Mouse (Mus musculus) kidney, embryonic 14.5 days (tissue): ENCODE data around the gene Aktip. TPM values are rescaled to one million over a fixed set of nuclear protein-coding genes. Genes with fewer than 3 reads are reported as not detected.

Source experiments
- ATAC-seq: fragments of 200-750 bp; cut with Nextera tagmentation; 2 replicates; pipeline ENCODE4 v1.8.0; 2017; ENCODE audit warnings: moderate number of reproducible peaks, mild to moderate bottlenecking, moderate TSS enrichment, moderate library complexity; ENCODE audit not compliant: low FRiP score, low TSS enrichment
- H3K27ac ChIP-seq: fragments of 300-500 bp; sonication (generic); 2 replicates; pipeline ENCODE4 v1.5.1; 2014; ENCODE audit warnings: low read depth, mild to moderate bottlenecking, low read length, moderate library complexity, mixed read lengths
- H3K27me3 ChIP-seq: fragments of 300-500 bp; sonication (generic); 2 replicates; pipeline ENCODE4 v1.6.1; 2014; ENCODE audit warnings: mild to moderate bottlenecking, low read length; ENCODE audit not compliant: control insufficient read depth, insufficient read depth
- H3K36me3 ChIP-seq: fragments of 300-500 bp; sonication (generic); 2 replicates; pipeline ENCODE4 v1.6.1; 2014; ENCODE audit warnings: low read length, mixed read lengths; ENCODE audit not compliant: control insufficient read depth, insufficient read depth
- H3K4me1 ChIP-seq: fragments of 300-500 bp; sonication (generic); 2 replicates; pipeline ENCODE4 v1.6.1; 2014; ENCODE audit warnings: low read length, mixed read lengths; ENCODE audit not compliant: control insufficient read depth, insufficient read depth
- H3K4me2 ChIP-seq: fragments of 300-500 bp; sonication (generic); replicated peaks from 2 replicates; pipeline ENCODE4 v1.6.1; 2014; ENCODE audit warnings: low read depth, mild to moderate bottlenecking, low read length
- H3K4me3 ChIP-seq: fragments of 300-500 bp; sonication (generic); 2 replicates; pipeline ENCODE4 v1.5.1; 2014; ENCODE audit warnings: mild to moderate bottlenecking, low read length
- H3K9ac ChIP-seq: fragments of 300-500 bp; sonication (generic); 2 replicates; pipeline ENCODE4 v1.6.1; 2014; ENCODE audit warnings: low read depth, mild to moderate bottlenecking, low read length, moderate library complexity
- H3K9me3 ChIP-seq: fragments of 300-500 bp; sonication (generic); 2 replicates; pipeline ENCODE4 v1.6.1; 2016; ENCODE audit warnings: low read length; ENCODE audit not compliant: control insufficient read depth
- WGBS: fragments of 180-500 bp; shearing (Covaris S2); extraction: QIAGEN DNeasy Blood & Tissue Kit; methylation state at CpG from one replicate; pipeline ENCODE4 v1.1.7; 2014; 5-methylcytosine and 5-hydroxymethylcytosine counted together
- polyA plus RNA-seq: library from polyadenylated mRNA; unstranded; fragments of >200 nt; fragmentation: Nextera tagmentation; extraction: Ambion mirVana; gene quantifications from 2 replicates; pipeline ENCODE4 v1.2.1, GENCODE M21; 2014

Gene Aktip
- polyA plus RNA-seq, 1 experiment from 2014 or later: 69.5 TPM

DNA sequence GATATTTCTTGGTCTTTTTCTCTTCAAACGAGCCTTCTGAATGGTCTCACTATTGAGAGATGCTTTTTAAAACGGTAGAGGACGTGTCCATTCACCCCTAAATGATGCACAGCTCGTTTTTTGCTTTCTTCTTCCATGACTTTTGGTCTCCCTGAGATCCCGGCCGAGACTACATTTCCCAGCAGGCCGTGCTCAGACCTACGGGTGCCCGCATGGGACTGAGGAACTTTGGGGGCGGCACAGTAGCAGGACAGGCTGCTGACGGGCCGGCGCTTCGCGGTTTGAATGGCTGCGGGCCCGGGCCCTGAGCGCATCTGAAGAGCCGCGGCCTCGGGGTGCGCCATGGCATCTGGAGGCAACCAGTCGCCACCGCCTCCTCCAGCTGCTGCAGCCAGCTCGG, 129.9 kb downstream of the Aktip start, which contains the start of gene Rbl2:
Rbl2 (plus strand) TSS at position 224 of the 400 bp plus-strand sequence.
- peak within 1 kb of the TSS; percentile 73 for H3K27ac ChIP-seq
- peak within 1 kb of the TSS; percentile 91 for H3K4me3 ChIP-seq
- H3K36me3 ChIP-seq: no peaks in the 10 kb centered on the region; the same call in 1 of the 2 replicates
- under 1% methylated on average over 25 of the region's 25 CpGs for WGBS
- ATAC-seq: peak; percentile 95
- peak within 1 kb of the TSS; percentile 78 for H3K9ac ChIP-seq
- no peaks in the 10 kb centered on the region for H3K27me3 ChIP-seq
- no peaks in the 10 kb centered on the region for H3K9me3 ChIP-seq
- peaks cover 7% of the 10 kb centered on the region; the same call in 1 of the 2 replicates for H3K4me1 ChIP-seq
- H3K4me2 ChIP-seq: peak within 1 kb of the TSS; percentile 55

DNA sequence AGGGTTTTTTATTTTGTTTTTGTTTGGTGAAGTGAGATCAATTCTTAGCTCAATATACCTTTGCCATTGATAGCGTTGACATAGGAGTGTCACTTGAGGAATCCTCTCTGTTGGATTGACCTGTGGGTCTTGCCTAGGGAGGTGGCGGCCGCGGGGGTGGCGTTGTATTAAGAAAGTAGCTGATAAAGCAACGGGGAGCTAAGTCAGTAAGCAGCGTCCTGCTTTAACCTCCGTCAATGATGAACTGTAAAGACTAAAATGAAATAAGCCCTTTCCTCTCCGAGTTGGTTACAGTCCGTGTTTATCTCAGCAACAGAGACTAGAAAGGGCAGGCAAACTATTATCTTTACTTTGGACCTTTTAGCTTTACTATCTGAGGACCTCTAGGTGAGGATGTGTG, 130.4 kb downstream of the Aktip start:
- peak overlapping the region; percentile 78 for H3K9ac ChIP-seq
- 4% methylated on average over 10 of the region's 10 CpGs for WGBS
- 0 out of 2 replicates have a peak, but pooled peaks have one; percentile 1 for ATAC-seq

DNA sequence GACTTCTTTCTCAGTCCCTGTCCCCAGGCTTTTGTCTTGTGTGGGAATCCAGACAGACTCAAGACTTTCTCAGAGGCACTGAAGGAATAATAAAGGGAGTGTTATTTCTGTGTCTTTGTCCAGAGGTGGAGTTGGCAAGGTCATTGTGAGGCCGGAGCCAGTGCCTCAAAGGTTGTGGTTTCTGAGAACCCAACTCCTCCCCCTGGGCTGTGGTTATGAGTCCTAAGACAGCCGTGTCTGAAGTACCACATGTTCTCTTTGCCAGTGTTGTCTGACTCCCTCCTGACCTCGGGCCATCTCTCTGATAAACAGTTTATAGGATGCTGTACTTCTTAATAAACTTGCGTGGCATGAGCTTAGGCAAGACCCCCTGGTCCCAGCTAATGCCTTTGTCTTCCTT, 134.6 kb downstream of the Aktip start:
- H3K4me3 ChIP-seq: no peak overlapping the region

More for the DNA sequence above, 130.4 kb downstream of the Aktip start:
- peaks cover 7% of the 10 kb centered on the region; the same call in 1 of the 2 replicates for H3K4me1 ChIP-seq
- peak overlapping the region; percentile 55 for H3K4me2 ChIP-seq
- H3K27ac ChIP-seq: no peak overlapping the region
- peak overlapping the region; percentile 91 for H3K4me3 ChIP-seq
- no peaks in the 10 kb centered on the region; the same call in 1 of the 2 replicates for H3K36me3 ChIP-seq
- H3K9me3 ChIP-seq: no peaks in the 10 kb centered on the region
- no peaks in the 10 kb centered on the region for H3K27me3 ChIP-seq

More for the DNA sequence above, 134.6 kb downstream of the Aktip start:
- no peak overlapping the region for H3K9ac ChIP-seq
- no peak overlapping the region for H3K4me2 ChIP-seq
- H3K27ac ChIP-seq: no peak overlapping the region
- H3K27me3 ChIP-seq: no peaks in the 10 kb centered on the region
- no peaks in the 10 kb centered on the region for H3K9me3 ChIP-seq
- no peak for ATAC-seq
- H3K36me3 ChIP-seq: no peaks in the 10 kb centered on the region
- H3K4me1 ChIP-seq: peaks cover 2% of the 10 kb centered on the region; the same call in 1 of the 2 replicates
- 71% methylated on average over 4 of the region's 4 CpGs for WGBS

Other genes with a start within 250 kb of the Aktip start
- gene Rbl2, start 129.9 kb downstream of the Aktip start, polyA plus RNA-seq: 12.8 and 21.3 TPM in 2 replicates
- gene Rpgrip1l, start 113.3 kb upstream of the Aktip start, polyA plus RNA-seq: 14.3 and 14.9 TPM in 2 replicates
- 44.7 and 94.3 TPM in 2 replicates for gene Fto, start 113.5 kb upstream of the Aktip start, polyA plus RNA-seq